Mouse (Mus musculus): Measurements from ENCODE around the gene Dtx1. TPM values are rescaled to one million over a fixed set of nuclear protein-coding genes. Genes with fewer than 3 reads are reported as not detected.

Dtx1 gene
- total and polyA plus RNA-seq, 3 experiments, result 0.12 to 0.63 TPM; not detected in 1

DNA sequence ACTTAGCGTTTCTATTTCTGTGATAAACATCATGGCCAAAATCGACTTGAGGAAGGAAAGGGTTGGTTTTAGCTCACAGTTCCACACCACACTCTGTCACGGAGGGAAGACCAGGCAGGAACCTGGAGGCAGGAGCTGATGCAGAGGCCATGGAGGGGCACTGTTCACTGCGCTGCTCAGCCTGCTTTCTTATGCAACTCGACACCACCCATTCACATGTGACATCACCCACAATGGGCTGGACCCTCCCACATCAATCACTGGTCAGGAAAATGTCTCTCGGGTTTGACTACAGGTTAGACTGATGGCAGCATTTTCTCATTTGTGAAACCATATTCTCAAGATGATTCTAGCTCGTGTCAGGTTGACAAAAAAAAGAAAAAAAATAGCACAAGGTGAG lies 9.3 kb upstream of the Dtx1 start:
- no peak overlapping the region for H3K27ac ChIP-seq (ENCODE audit: control insufficient read depth, low read depth, low read length)
- TF ChIP-seq ZNF384 (IDR thresholded peaks at IDR 0.05; ENCODE audit: low read depth, low read length) (no peak), ZC3H11A (IDR thresholded peaks at IDR 0.05; ENCODE audit: low read depth, low read length) (no peak), HCFC1 (IDR thresholded peaks at IDR 0.05; ENCODE audit: low read depth, low read length) (no peak), RCOR1 (IDR thresholded peaks at IDR 0.05; ENCODE audit: low read depth, low read length) (no peak), POLR2AphosphoS5 (IDR thresholded peaks at IDR 0.05; ENCODE audit: borderline replicate concordance, low read depth, low read length) (no peak), EP300 (IDR thresholded peaks at IDR 0.05; ENCODE audit: low read depth in 1 of 2, low read length in 2 of 2) (no peak), CTCF (IDR thresholded peaks at IDR 0.05 in 2 of 3, conservative IDR thresholded peaks at IDR 0.05 in 1 of 3; ENCODE audit: control insufficient read depth in 1 of 3, insufficient read depth in 1 of 3, low read depth in 2 of 3, low read length in 3 of 3, poor library complexity in 1 of 3, severe bottlenecking in 1 of 3) (no peak), UBTF (IDR thresholded peaks at IDR 0.05; ENCODE audit: borderline replicate concordance, insufficient read depth, low read depth, low read length) (no peak), USF2 (IDR thresholded peaks at IDR 0.05; ENCODE audit: borderline replicate concordance in 1 of 2, insufficient read depth in 1 of 2, low read depth in 1 of 2, low read length in 2 of 2) (no peak), GABPA (IDR thresholded peaks at IDR 0.05; ENCODE audit: low read depth, low read length) (no peak), MXI1 (IDR thresholded peaks at IDR 0.05; ENCODE audit: low read depth, low read length) (no peak), NELFE (IDR thresholded peaks at IDR 0.05; ENCODE audit: low read depth, low read length) (no peak), ZKSCAN1 (IDR thresholded peaks at IDR 0.05; ENCODE audit: low read depth, low read length) (no peak), MAFK (IDR thresholded peaks at IDR 0.05; ENCODE audit: borderline replicate concordance, low read depth, low read length) (no peak), POLR2AphosphoS2 (IDR thresholded peaks at IDR 0.05; ENCODE audit: low read length) (no peak), CHD2 (IDR thresholded peaks at IDR 0.05; ENCODE audit: low read length) (no peak)
- H3K79me2 ChIP-seq (ENCODE audit: control insufficient read depth, insufficient read depth, low read length, poor library complexity), result no peaks in the 10 kb centered on the region
- H3K4me3 ChIP-seq (ENCODE audit: control insufficient read depth in 1 of 2, insufficient read depth in 1 of 2, low read depth in 2 of 2, low read length in 2 of 2), result no peak overlapping the region
- no peaks in the 10 kb centered on the region for H3K9me3 ChIP-seq (replicated peaks; ENCODE audit: insufficient read depth, low read length)
- no peak overlapping the region for H3K9ac ChIP-seq (ENCODE audit: control insufficient read depth, low read depth, low read length, poor library complexity, severe bottlenecking)
- no peaks in the 10 kb centered on the region for H3K36me3 ChIP-seq (ENCODE audit: control insufficient read depth in 1 of 2, insufficient read depth in 2 of 2, low read length in 2 of 2)
- H3K4me1 ChIP-seq (ENCODE audit: control insufficient read depth in 1 of 2, insufficient read depth in 2 of 2, low read length in 2 of 2), result no peaks in the 10 kb centered on the region
- no peak for DNase-seq (ENCODE audit: low read depth, low spot score)
- H3K27me3 ChIP-seq (ENCODE audit: control insufficient read depth in 1 of 2, insufficient read depth in 2 of 2, low read length in 2 of 2), result no peaks in the 10 kb centered on the region

DNA sequence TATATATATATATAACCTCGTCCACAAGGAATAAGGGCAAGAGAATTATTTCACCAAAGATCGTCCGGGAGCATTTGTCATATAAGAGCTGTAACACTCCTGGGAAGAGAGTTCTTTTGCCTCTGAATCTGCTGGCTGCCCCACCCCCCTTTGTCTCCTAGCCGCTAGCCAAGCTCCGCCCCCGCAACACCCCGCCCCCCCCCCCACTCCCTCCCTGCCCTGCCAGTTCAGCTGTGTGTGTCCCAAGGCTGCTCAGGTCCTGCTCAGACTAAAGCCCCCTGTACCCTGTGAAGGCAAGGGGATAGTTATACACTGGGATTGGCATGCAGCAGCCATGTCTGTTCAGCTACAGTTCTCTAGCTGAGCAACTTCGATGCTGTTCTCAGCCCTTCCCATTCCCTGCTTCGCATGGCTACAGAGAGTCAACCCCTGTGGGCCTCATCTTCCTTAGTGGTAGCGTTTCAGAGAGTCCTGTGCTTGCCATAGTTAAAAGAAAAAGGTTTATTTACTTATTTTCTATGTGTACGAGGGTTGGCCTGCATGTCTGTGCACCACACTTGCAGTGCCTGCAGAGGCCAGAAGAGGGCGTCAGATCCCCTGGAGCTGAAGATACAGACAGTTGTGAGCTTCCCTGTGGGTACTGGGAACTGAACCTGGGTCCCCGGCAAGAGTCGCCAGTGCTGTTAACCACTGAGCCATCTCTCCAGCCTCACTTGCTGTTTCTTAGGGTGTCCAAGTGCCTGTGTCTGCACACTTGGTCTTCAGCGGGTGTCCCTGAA lies 7.1 kb upstream of the Dtx1 start:
- H3K79me2 ChIP-seq (ENCODE audit: control insufficient read depth, insufficient read depth, low read length, poor library complexity), result no peaks in the 10 kb centered on the region
- H3K4me1 ChIP-seq (ENCODE audit: control insufficient read depth in 1 of 2, insufficient read depth in 2 of 2, low read length in 2 of 2), result no peaks in the 10 kb centered on the region
- no peaks in the 10 kb centered on the region for H3K27me3 ChIP-seq (ENCODE audit: control insufficient read depth in 1 of 2, insufficient read depth in 2 of 2, low read length in 2 of 2)
- no peak overlapping the region for H3K9ac ChIP-seq (ENCODE audit: control insufficient read depth, low read depth, low read length, poor library complexity, severe bottlenecking)
- H3K27ac ChIP-seq (ENCODE audit: control insufficient read depth, low read depth, low read length), result no peak overlapping the region
- H3K9me3 ChIP-seq (replicated peaks; ENCODE audit: insufficient read depth, low read length), result no peaks in the 10 kb centered on the region
- H3K36me3 ChIP-seq (ENCODE audit: control insufficient read depth in 1 of 2, insufficient read depth in 2 of 2, low read length in 2 of 2), result no peaks in the 10 kb centered on the region
- no peak overlapping the region for H3K4me3 ChIP-seq (ENCODE audit: control insufficient read depth in 1 of 2, insufficient read depth in 1 of 2, low read depth in 2 of 2, low read length in 2 of 2)
- TF ChIP-seq ZNF384 (IDR thresholded peaks at IDR 0.05; ENCODE audit: low read depth, low read length), result no peak
- TF ChIP-seq CTCF (IDR thresholded peaks at IDR 0.05 in 2 of 3, conservative IDR thresholded peaks at IDR 0.05 in 1 of 3; ENCODE audit: control insufficient read depth in 1 of 3, insufficient read depth in 1 of 3, low read depth in 2 of 3, low read length in 3 of 3, poor library complexity in 1 of 3, severe bottlenecking in 1 of 3), result peak in 1 of 3 experiments; percentile 22; a peak in 2 of 6 replicates
- no peak for DNase-seq (ENCODE audit: low read depth, low spot score)

All from MEL (cell line).